Mouse (Mus musculus) heart, embryonic 13.5 days (tissue): ENCODE measurements around the gene Camkmt. TPM values are rescaled to one million over a fixed set of nuclear protein-coding genes. Genes with fewer than 3 reads are reported as not detected.

Experiments used
- ATAC-seq: fragments of 200-750 bp; cut with Nextera tagmentation; 2 replicates; pipeline ENCODE4 v1.8.0; 2017; ENCODE audit warnings: moderate TSS enrichment; ENCODE audit not compliant: insufficient number of reproducible peaks, low FRiP score, low TSS enrichment; ENCODE audit errors: extremely low read depth
- H3K27ac ChIP-seq: fragments of 300-500 bp; sonication (generic); replicated peaks from 2 replicates; pipeline ENCODE4 v1.5.1; 2015; ENCODE audit warnings: moderate library complexity, mild to moderate bottlenecking, inconsistent platforms
- H3K27me3 ChIP-seq: fragments of 300-500 bp; sonication (generic); replicated peaks from 2 replicates; pipeline ENCODE4 v1.6.1; 2015; ENCODE audit warnings: mild to moderate bottlenecking, inconsistent platforms
- H3K36me3 ChIP-seq: fragments of 300-500 bp; sonication (generic); 2 replicates; pipeline ENCODE4 v1.6.1; 2015; ENCODE audit warnings: mild to moderate bottlenecking, inconsistent platforms
- H3K4me1 ChIP-seq: fragments of 300-500 bp; sonication (generic); 2 replicates; pipeline ENCODE4 v1.6.1; 2015; ENCODE audit warnings: inconsistent platforms
- H3K4me2 ChIP-seq: fragments of 300-500 bp; sonication (generic); 2 replicates; pipeline ENCODE4 v1.6.1; 2015; ENCODE audit warnings: inconsistent platforms, mild to moderate bottlenecking, moderate library complexity
- H3K4me3 ChIP-seq: fragments of 300-500 bp; sonication (generic); 2 replicates; pipeline ENCODE4 v1.5.1; 2015; ENCODE audit warnings: moderate library complexity, mild to moderate bottlenecking, inconsistent platforms
- H3K9ac ChIP-seq: fragments of 300-500 bp; sonication (generic); 2 replicates; pipeline ENCODE4 v1.6.1; 2015; ENCODE audit warnings: inconsistent platforms, mild to moderate bottlenecking, moderate library complexity
- H3K9me3 ChIP-seq: fragments of 300-500 bp; sonication (generic); 2 replicates; pipeline ENCODE4 v1.6.1; 2016; ENCODE audit warnings: inconsistent platforms
- WGBS: fragments of 180-500 bp; shearing (Covaris S2); methylation state at CpG from one replicate; pipeline ENCODE4 v1.1.7; 2015; ENCODE audit warnings: mixed read lengths; 5-methylcytosine and 5-hydroxymethylcytosine counted together
- polyA plus RNA-seq: library from polyadenylated mRNA; unstranded; fragments of >200 nt; fragmentation: Nextera tagmentation; extraction: Ambion mirVana; gene quantifications from 2 replicates; pipeline ENCODE4 v1.2.1, GENCODE M21; 2015

Camkmt gene
- polyA plus RNA-seq = 6.2 and 6.5 TPM in 2 replicates

DNA sequence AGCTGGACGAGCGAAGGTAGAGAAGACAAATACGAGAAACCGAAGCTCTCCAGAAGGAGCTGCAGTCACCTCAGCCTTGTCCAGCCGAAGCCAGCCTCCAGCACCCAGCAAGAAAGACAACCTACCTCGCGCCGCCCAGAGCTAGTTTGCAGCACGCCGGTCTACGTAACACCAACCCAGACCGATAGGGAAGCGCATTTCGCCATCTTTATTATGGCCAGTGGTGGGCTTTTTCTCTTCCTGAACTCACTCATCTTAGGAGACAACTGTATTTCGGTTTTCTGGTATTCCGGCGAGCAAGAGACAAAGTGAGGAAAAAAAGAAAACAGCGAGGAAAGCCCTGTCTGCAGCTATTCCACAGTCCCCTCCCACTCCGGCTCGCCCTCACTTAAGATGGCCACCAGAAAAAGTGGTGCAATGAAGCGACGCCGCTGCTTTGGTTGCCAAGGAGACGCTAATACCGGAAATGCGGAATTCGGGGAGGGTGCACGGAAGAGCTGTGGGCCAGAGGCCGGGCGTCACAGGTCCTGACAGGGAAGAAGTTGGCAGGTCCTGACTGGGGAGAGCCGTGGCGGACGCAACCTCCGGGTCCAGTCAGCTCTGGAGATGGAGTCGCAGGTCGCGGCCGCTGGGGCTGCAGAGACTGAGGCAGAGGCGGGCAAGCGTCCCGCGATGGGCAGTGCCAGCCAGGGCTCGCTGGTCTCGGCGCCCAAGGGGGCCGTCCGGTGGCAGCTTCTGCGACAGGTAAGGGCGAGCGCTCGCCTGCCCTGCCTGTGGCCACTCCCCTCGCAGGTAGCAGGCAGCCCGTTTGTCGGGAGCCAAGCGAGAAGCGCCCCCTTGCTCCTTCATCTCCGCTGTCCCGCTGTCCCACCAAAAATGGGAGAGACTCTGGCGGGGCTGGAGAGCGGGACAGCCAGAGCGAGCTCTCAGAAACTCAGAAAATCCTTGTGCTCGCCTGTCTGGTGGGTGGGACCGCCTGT lies at the start of gene Camkmt, which contains the start of gene Prepl:
Gene Camkmt, plus strand, starts transcription at position 433 of the 980 bp plus-strand sequence.
Gene Prepl, minus strand, starts transcription at position 122 of the 980 bp plus-strand sequence.
- H3K4me1 ChIP-seq = peaks cover 43% of the 10 kb centered on the region
- no peaks in the 10 kb centered on the region for H3K36me3 ChIP-seq
- WGBS = under 1% methylated on average over 61 of the region's 63 CpGs
- peak within 1 kb of the TSS; percentile 77 for H3K27ac ChIP-seq
- H3K9me3 ChIP-seq = no peaks in the 10 kb centered on the region
- peak within 1 kb of the TSS; percentile 98 for H3K4me3 ChIP-seq
- peak within 1 kb of the TSS; percentile 90 for H3K9ac ChIP-seq
- peak; percentile 95 for ATAC-seq
- peak within 1 kb of the TSS; percentile 93 for H3K4me2 ChIP-seq
- no peaks in the 10 kb centered on the region for H3K27me3 ChIP-seq

DNA sequence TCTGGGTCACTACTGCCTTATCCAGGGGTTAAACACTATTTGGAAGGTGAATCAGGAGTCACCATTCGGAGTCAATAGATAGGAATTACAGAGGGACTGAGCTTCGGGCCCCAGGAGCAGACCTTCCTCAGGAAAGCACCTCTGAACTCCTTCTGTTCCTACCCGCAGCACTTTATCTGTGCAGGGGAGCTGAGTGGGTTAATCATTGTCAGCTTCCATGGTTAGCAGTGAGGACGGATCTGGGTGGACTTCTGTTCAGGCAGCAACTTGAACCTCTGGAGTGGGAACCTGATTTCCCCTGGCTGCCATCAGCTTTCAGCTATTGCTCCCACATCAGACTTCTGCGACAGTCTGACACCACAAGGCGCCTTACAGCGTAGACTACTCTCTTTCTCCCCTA lies 49.4 kb upstream of the Camkmt start:
- ATAC-seq = no peak
- no peak overlapping the region for H3K4me3 ChIP-seq
- H3K9me3 ChIP-seq = no peaks in the 10 kb centered on the region
- no peaks in the 10 kb centered on the region for H3K36me3 ChIP-seq
- no peaks in the 10 kb centered on the region for H3K4me1 ChIP-seq
- no peak overlapping the region for H3K27ac ChIP-seq
- WGBS = 65% methylated on average over 7 of the region's 7 CpGs
- no peak overlapping the region for H3K9ac ChIP-seq
- H3K27me3 ChIP-seq = no peaks in the 10 kb centered on the region
- no peak overlapping the region for H3K4me2 ChIP-seq

DNA sequence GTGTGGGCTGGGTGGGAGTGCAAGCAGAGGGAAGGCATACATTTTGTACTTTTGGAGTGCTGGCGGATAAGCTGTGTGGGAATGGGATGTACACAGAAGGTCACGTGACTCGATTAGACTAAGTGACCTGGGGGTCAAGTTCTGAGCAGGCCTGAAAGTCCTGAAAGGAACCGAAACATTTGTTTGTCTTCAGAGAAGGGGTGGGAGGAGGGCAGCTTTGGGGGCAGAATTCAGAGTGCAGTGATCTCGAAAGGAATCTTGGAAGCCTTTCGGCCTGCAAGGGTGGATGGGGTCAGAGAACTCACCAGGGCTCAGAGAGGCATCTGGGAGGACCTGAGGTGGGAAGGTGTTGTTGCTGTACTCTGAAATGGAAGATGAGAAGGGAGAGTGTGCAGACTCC lies 47.9 kb upstream of the Camkmt start:
- 73% methylated on average over 6 of the region's 6 CpGs for WGBS
- Histone ChIP-seq H3K9me3 (no peaks in the 10 kb centered on the region), H3K27me3 (no peaks in the 10 kb centered on the region), H3K9ac (no peak overlapping the region), H3K4me2 (no peak overlapping the region), H3K4me1 (no peaks in the 10 kb centered on the region), H3K36me3 (no peaks in the 10 kb centered on the region), H3K4me3 (no peak overlapping the region), H3K27ac (no peak overlapping the region)
- ATAC-seq = no peak

DNA sequence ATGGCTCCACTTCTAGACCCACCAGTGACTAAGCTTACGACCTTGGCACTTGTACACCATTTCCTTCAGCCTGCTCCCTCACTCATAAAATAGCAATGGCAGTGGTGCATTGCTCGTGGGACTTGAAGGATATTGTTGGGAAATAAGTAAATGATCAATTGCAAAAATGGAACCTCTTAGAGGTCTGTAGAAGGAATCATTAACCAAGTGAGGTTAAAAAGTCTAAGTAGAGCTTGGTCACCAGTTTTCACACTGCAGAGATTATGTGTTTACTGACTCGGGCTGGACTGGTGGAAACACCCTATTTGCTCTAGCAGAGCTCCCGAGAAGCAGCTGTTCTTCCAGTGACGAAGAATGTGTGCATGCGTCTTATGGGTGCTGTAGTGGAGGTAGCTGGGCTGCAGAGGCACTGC lies 46.9 kb upstream of the Camkmt start:
- H3K9ac ChIP-seq = no peak overlapping the region
- ATAC-seq = no peak

DNA sequence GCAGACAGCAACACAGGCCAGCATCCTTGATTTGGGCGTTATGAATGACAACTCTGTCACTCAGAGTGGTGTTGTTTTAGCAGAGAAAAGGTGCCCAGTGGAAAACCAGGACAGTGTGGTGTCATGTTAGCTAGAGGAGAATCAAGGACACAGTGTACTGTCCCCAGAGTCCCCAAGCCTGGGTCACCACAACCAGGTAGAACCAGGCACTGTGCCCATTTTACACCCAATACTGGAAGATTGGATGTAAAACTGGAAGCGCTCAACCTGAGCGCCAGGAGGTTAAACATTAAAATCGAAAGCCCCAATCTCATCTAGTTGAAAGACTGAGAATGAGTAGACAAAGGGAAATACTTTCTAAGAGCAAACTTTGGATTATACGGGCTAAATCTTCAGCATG lies 45.9 kb upstream of the Camkmt start:
- Histone ChIP-seq H3K4me3 (no peak overlapping the region), H3K36me3 (no peaks in the 10 kb centered on the region), H3K9me3 (no peaks in the 10 kb centered on the region), H3K9ac (no peak overlapping the region), H3K4me2 (no peak overlapping the region), H3K4me1 (no peaks in the 10 kb centered on the region), H3K27me3 (no peaks in the 10 kb centered on the region), H3K27ac (no peak overlapping the region)
- 89% methylated on average over 5 of the region's 5 CpGs for WGBS
- no peak for ATAC-seq

More for the DNA sequence above, 46.9 kb upstream of the Camkmt start:
- Histone ChIP-seq H3K4me1 (no peaks in the 10 kb centered on the region), H3K27me3 (no peaks in the 10 kb centered on the region), H3K27ac (no peak overlapping the region), H3K4me3 (no peak overlapping the region), H3K9me3 (no peaks in the 10 kb centered on the region), H3K4me2 (no peak overlapping the region), H3K36me3 (no peaks in the 10 kb centered on the region)
- 74% methylated on average over 6 of the region's 6 CpGs for WGBS

DNA sequence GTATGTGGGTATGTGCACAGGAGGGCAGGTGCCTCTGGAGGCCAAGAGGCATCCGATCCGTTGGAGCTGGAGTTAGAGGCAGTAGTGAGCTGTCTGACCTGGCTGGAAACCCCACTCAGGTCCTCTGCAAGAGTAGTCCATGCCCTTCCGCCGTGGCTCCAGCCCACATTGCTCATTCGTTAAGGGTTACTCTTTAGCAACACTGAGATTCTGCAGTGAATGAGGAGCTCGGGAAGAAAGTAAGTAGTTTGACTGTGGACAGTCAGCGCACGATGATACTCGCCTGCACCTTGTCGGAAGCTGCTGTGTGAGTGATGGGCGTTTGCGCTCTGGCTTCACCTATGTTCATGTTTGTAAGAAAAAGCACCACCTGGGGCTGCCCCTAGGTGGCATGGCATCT lies 45.2 kb upstream of the Camkmt start:
- WGBS = 75% methylated on average over 12 of the region's 12 CpGs

DNA sequence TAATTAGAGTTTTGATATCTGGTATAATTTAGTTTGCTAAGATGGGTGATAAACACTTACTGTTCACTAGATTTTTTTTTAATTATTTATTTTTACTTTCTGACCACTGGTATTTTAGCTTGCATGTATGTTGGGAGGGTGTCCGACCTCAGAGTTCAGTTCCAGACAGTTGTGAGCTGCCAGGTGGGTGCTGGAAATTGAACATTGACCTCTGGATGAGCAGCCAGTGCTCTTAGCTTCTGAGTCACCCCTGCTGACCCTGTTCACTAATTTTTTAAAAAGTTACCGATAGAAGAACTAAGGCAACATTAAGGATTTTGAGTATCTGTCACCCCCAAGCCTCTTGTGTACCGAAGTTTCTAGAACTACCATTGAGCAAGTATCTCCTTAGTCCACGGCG lies 42.0 kb upstream of the Camkmt start:
- 80% methylated on average over 5 of the region's 5 CpGs for WGBS
- no peak overlapping the region for H3K9ac ChIP-seq
- H3K9me3 ChIP-seq = no peaks in the 10 kb centered on the region
- no peak overlapping the region for H3K27ac ChIP-seq
- H3K27me3 ChIP-seq = no peaks in the 10 kb centered on the region
- no peak overlapping the region for H3K4me2 ChIP-seq
- no peak for ATAC-seq
- no peak overlapping the region for H3K4me3 ChIP-seq
- no peaks in the 10 kb centered on the region for H3K36me3 ChIP-seq
- H3K4me1 ChIP-seq = peaks cover 8% of the 10 kb centered on the region

More for the DNA sequence above, 45.2 kb upstream of the Camkmt start:
- no peak overlapping the region for H3K9ac ChIP-seq
- no peaks in the 10 kb centered on the region for H3K27me3 ChIP-seq
- no peak overlapping the region for H3K4me3 ChIP-seq
- H3K9me3 ChIP-seq = no peaks in the 10 kb centered on the region
- H3K36me3 ChIP-seq = no peaks in the 10 kb centered on the region
- no peaks in the 10 kb centered on the region for H3K4me1 ChIP-seq
- H3K27ac ChIP-seq = no peak overlapping the region
- no peak for ATAC-seq
- H3K4me2 ChIP-seq = no peak overlapping the region

DNA sequence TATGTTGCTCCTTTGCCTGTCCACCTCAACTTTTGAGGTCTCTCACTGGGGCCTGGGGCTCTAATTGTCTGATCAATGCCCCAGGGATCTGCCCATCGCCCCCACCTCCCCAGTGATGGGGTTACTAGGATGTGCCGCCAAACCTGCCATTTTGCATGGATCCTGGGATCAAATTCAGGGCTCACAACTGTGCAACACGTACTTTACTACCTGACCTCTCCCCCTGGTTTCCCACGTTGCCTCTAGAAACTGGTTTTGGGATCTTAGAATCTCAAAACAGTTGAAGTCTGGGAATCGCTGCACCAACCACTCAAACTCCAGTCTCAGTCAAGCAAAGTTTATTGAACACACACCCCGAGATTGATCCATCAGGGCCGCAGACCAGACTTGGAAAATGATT lies 32.1 kb upstream of the Camkmt start:
- Histone ChIP-seq H3K4me3 (no peak overlapping the region), H3K27ac (no peak overlapping the region), H3K27me3 (0 out of 2 replicates have a peak, but pooled peaks cover 3% of the 10 kb centered on the region), H3K9me3 (no peaks in the 10 kb centered on the region), H3K9ac (no peak overlapping the region), H3K36me3 (peaks cover 8% of the 10 kb centered on the region; the same call in 1 of the 2 replicates), H3K4me1 (no peaks in the 10 kb centered on the region), H3K4me2 (no peak overlapping the region)
- ATAC-seq = no peak
- WGBS = 87% methylated on average over 7 of the region's 7 CpGs

DNA sequence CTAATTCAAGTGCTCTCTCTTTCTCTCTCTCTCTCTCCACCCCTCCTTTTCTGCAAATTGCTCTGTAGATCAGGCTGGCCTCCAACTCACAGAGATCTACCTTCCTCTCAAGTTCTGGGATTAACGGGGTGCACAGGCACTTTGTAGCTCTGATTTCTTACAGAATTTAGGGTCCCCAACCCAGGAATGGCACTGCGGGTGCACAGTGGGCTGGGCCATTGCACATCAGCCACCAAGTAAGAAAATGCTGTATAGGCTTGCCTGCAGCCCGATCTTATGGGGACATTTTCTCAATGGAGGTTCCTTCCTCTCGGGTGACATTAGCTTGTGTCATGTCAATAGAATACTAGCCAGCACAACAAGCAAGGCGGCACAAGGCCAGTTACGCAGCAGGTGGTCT lies 31.2 kb upstream of the Camkmt start:
- H3K36me3 ChIP-seq = peaks cover 17% of the 10 kb centered on the region
- ATAC-seq = no peak
- no peak overlapping the region for H3K4me2 ChIP-seq
- WGBS = 84% methylated on average over 6 of the region's 6 CpGs
- H3K9me3 ChIP-seq = no peaks in the 10 kb centered on the region
- H3K27ac ChIP-seq = no peak overlapping the region
- H3K4me3 ChIP-seq = no peak overlapping the region
- no peak overlapping the region for H3K9ac ChIP-seq
- no peaks in the 10 kb centered on the region for H3K4me1 ChIP-seq
- 0 out of 2 replicates have a peak, but pooled peaks cover 3% of the 10 kb centered on the region for H3K27me3 ChIP-seq

DNA sequence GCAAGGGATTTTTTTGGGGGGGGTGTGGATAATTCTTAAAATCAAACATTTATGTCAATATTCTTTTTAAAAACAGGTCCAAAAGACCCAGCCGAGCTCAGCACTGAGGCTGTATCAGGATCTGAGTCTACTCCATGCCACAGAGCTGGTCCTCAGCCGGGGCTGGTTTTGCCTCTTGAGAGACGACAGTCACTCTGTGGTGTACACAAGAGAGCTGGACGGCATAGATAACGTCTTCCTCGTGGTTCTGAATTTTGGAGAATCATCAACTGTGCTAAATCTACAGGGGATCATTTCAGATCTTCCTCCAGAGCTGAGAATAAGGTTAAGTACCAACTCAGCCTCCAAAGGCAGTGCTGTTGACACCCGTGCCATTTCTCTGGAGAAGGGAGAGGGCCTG lies 26.8 kb upstream of the Camkmt start:
- Histone ChIP-seq H3K9ac (no peak overlapping the region), H3K36me3 (peaks cover 60% of the 10 kb centered on the region), H3K4me3 (no peak overlapping the region), H3K4me1 (no peaks in the 10 kb centered on the region), H3K27me3 (no peaks in the 10 kb centered on the region), H3K9me3 (no peaks in the 10 kb centered on the region), H3K27ac (no peak overlapping the region), H3K4me2 (no peak overlapping the region)
- no peak for ATAC-seq
- WGBS = 78% methylated on average over 7 of the region's 7 CpGs

DNA sequence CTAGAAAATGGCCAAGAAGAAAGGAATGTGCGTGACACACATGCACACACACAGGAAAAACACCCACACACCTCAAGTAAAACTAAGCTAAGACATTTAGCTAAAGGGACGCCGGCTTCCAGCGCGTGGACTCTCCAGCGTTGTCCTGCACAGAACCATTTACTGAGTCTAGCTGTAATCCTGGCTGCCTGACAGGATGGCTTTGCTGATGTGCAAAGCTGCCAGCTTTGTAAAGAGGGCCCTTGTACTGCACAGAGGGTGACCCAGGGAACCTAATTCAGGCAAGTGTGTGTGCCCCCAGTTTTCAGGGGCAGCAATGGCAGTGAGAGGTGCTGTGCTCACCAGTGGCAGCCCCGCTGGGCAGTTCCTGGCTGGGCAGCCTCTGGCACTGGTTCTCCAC lies 23.0 kb upstream of the Camkmt start:
- Histone ChIP-seq H3K4me1 (peaks cover 8% of the 10 kb centered on the region), H3K4me3 (no peak overlapping the region), H3K36me3 (peaks cover 94% of the 10 kb centered on the region), H3K9me3 (no peaks in the 10 kb centered on the region), H3K9ac (no peak overlapping the region), H3K27ac (no peak overlapping the region), H3K4me2 (no peak overlapping the region), H3K27me3 (no peaks in the 10 kb centered on the region)
- ATAC-seq = no peak
- WGBS = 89% methylated on average over 7 of the region's 7 CpGs
